In genomic region chr4:119852483-119852882, GRCm38 (mm10) we compare ENCODE assay signal across 8 mouse cellular contexts.
A peak's percentile ranks its signal among the peaks of the same experiment; 100 is the strongest.
DNase-seq lines count a peak whose midpoint lies in the region; ATAC-seq and TF ChIP-seq lines count a peak whose summit lies in the region.

No protein-coding gene starts in this region.

- no peaks in the 10 kb centered on the region for H3K36me3 ChIP-seq in heart, embryonic 12.5 days
- H3K36me3 ChIP-seq in kidney, postnatal 0 days (ENCODE audit: insufficient read depth, low read length), result no peaks in the 10 kb centered on the region
- H3K36me3 ChIP-seq in midbrain, embryonic 16.5 days (ENCODE audit: control insufficient read depth, insufficient read depth, low read length), result no peaks in the 10 kb centered on the region
- H3K36me3 ChIP-seq in forebrain, embryonic 16.5 days (ENCODE audit: control insufficient read depth, insufficient read depth), result no peaks in the 10 kb centered on the region

- H3K9me3 ChIP-seq in heart, embryonic 12.5 days (replicated peaks), result no peaks in the 10 kb centered on the region
- H3K9me3 ChIP-seq in kidney, postnatal 0 days (replicated peaks; ENCODE audit: low read length), result no peaks in the 10 kb centered on the region
- H3K9me3 ChIP-seq in midbrain, embryonic 16.5 days (replicated peaks; ENCODE audit: control insufficient read depth, low read length, poor library complexity, severe bottlenecking), result no peaks in the 10 kb centered on the region
- H3K9me3 ChIP-seq in forebrain, embryonic 16.5 days (ENCODE audit: control insufficient read depth, low read length), result no peaks in the 10 kb centered on the region

- no peak overlapping the region for H3K4me2 ChIP-seq in heart, embryonic 12.5 days
- H3K4me2 ChIP-seq in kidney, postnatal 0 days (ENCODE audit: low read length), result no peak overlapping the region
- H3K4me2 ChIP-seq in midbrain, embryonic 16.5 days (ENCODE audit: low read length), result no peak overlapping the region
- no peak overlapping the region for H3K4me2 ChIP-seq in forebrain, embryonic 16.5 days (ENCODE audit: low read length)

- WGBS in heart, embryonic 12.5 days, result 57% methylated on average over 8 of the region's 8 CpGs
- 56% methylated on average over 8 of the region's 8 CpGs for WGBS in kidney, postnatal 0 days
- WGBS in midbrain, embryonic 16.5 days, result 70% methylated on average over 8 of the region's 8 CpGs
- WGBS in forebrain, embryonic 16.5 days, result 62% methylated on average over 8 of the region's 8 CpGs

- no peak overlapping the region for H3K9ac ChIP-seq in heart, embryonic 12.5 days
- H3K9ac ChIP-seq in kidney, postnatal 0 days (ENCODE audit: low read depth, low read length), result no peak overlapping the region
- no peak overlapping the region for H3K9ac ChIP-seq in midbrain, embryonic 16.5 days (ENCODE audit: low read depth, low read length)
- no peak overlapping the region for H3K9ac ChIP-seq in forebrain, embryonic 16.5 days (replicated peaks; ENCODE audit: low read depth, low read length)

- no peak for TF ChIP-seq CTCF in kidney, postnatal 0 days (IDR thresholded peaks at IDR 0.05; ENCODE audit: low read depth)

- no peak overlapping the region for H3K27ac ChIP-seq in heart, embryonic 12.5 days (ENCODE audit: poor library complexity, severe bottlenecking)
- no peak overlapping the region for H3K27ac ChIP-seq in kidney, postnatal 0 days
- no peak overlapping the region for H3K27ac ChIP-seq in midbrain, embryonic 16.5 days (ENCODE audit: low read length)
- H3K27ac ChIP-seq in forebrain, embryonic 16.5 days (ENCODE audit: low read length), result no peak overlapping the region

- ATAC-seq in heart, embryonic 12.5 days (ENCODE audit: insufficient number of reproducible peaks, low FRiP score), result no peak
- ATAC-seq in kidney, postnatal 0 days (replicated peaks; ENCODE audit: low FRiP score, low read depth), result no peak
- ATAC-seq in midbrain, embryonic 16.5 days, result no peak
- no peak for ATAC-seq in forebrain, embryonic 16.5 days

- no peak overlapping the region for H3K4me3 ChIP-seq in heart, embryonic 12.5 days
- no peak overlapping the region for H3K4me3 ChIP-seq in kidney, postnatal 0 days (replicated peaks; ENCODE audit: low read depth, low read length)
- H3K4me3 ChIP-seq in midbrain, embryonic 16.5 days (ENCODE audit: low read depth, low read length), result no peak overlapping the region
- H3K4me3 ChIP-seq in forebrain, embryonic 16.5 days (replicated peaks; ENCODE audit: low read length), result no peak overlapping the region

- DNase-seq in heart, adult 18-20 months, result peak; percentile 63 to 68
- peak; percentile 15 for DNase-seq in adrenal gland, adult 8-10 months
- peak; percentile 13 for DNase-seq in kidney, postnatal 0 days (ENCODE audit: low spot score)
- DNase-seq in ovary, postnatal 14 days (ENCODE audit: low spot score), result peak; percentile 46
- no peak for DNase-seq in thymus, postnatal 25 days

- H3K4me1 ChIP-seq in heart, embryonic 12.5 days (replicated peaks), result peaks cover 3% of the 10 kb centered on the region
- H3K4me1 ChIP-seq in kidney, postnatal 0 days (replicated peaks; ENCODE audit: insufficient read depth, low read length), result no peaks in the 10 kb centered on the region
- peaks cover 11% of the 10 kb centered on the region; the same call in 1 of the 2 replicates for H3K4me1 ChIP-seq in midbrain, embryonic 16.5 days (ENCODE audit: control insufficient read depth, insufficient read depth, low read length)
- H3K4me1 ChIP-seq in forebrain, embryonic 16.5 days (replicated peaks; ENCODE audit: control insufficient read depth, insufficient read depth, low read length), result peaks cover 7% of the 10 kb centered on the region

- H3K27me3 ChIP-seq in heart, embryonic 12.5 days (replicated peaks), result no peaks in the 10 kb centered on the region
- H3K27me3 ChIP-seq in kidney, postnatal 0 days (ENCODE audit: insufficient read depth, low read length), result no peaks in the 10 kb centered on the region
- H3K27me3 ChIP-seq in midbrain, embryonic 16.5 days (ENCODE audit: control insufficient read depth, insufficient read depth, low read depth, low read length), result no peaks in the 10 kb centered on the region
- no peaks in the 10 kb centered on the region for H3K27me3 ChIP-seq in forebrain, embryonic 16.5 days (replicated peaks; ENCODE audit: control insufficient read depth, insufficient read depth, low read length)
